Mouse (Mus musculus) urinary bladder, adult 2 months (tissue): ENCODE measurements around the gene Gm12886. TPM values are rescaled to one million over a fixed set of nuclear protein-coding genes. Genes with fewer than 3 reads are reported as not detected.

Experiments
- DNase-seq: peaks from one replicate; pipeline ENCODE4 v3.0.0; 2022; ENCODE audit warnings: low spot score
- polyA plus RNA-seq: library from polyadenylated mRNA; depleted of rRNA; stranded (reverse); fragments of >200 nt; gene quantifications from 2 replicates; pipeline ENCODE4 v1.2.3, GENCODE M21; 2012; rRNA removed

Gene Gm12886
- polyA plus RNA-seq, result not detected in 2 replicates

DNA sequence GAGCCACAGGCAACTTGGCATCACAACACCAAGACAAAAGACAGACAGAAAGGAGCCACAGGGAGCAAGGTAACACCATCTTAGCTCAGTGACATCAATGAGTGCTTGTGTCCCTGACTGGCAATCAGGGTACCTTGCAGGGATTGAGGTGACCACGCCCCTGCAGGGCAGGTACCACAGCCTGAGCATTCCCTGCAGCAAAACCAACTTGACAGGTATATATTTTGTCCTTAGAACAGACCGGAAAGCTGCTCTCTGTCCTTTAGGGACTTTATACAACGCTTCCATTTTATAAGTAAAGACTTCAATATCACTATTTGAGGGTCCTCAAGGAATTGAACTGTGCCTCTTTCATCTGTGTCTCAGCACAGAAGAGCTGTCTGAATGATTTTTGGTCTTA lies at the start of gene Gm12886:
TSS of gene Gm12886 (minus strand) at position 101 of the 400 bp plus-strand sequence.
- no peak for DNase-seq

Other genes starting within 250 kb of the Gm12886 start
- 10.9 and 11.9 TPM in 2 replicates for gene Rlf, start 208.0 kb downstream of the Gm12886 start, polyA plus RNA-seq
- not detected in 2 replicates for gene Gm12888, start 98.2 kb downstream of the Gm12886 start, polyA plus RNA-seq
- gene Gm12887, start 199.0 kb upstream of the Gm12886 start, polyA plus RNA-seq, result not detected in 2 replicates